Comparison of ENCODE assay signal across 9 mouse cellular contexts in the genomic region with DNA sequence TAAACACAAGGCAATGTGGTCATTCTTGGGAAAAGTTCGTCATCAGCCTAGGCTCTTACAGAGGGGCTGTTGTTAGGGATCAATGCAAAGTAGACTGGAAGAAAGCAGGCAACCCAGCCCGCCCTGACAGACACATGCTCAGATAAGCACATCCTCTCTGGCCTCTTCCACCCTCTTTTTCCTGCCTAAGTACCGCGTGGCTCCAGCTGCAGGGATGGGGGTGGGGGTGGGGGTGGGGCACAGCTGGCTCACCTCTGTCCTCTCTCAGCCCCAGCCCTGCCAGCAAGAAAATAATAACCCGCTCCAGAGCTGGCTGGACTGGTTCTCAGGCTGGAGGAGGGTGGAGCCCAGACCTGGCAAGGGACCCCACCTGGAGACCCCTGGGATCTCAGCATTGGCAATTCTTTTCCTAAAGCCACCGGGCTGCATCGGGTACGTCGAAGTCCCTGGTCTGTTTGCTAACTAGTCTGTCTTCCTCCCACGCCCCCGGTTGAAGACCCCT. TPM values are rescaled to one million over a fixed set of nuclear protein-coding genes. Genes with fewer than 3 reads are reported as not detected.
A peak's percentile ranks its signal among the peaks of the same experiment; 100 is the strongest.
DNase-seq lines count a peak whose midpoint lies in the region; ATAC-seq and TF ChIP-seq lines count a peak whose summit lies in the region.
"Had no signal": no experiment of that assay in that cellular context is flagged by ENCODE, and none has a peak within 500 bp of the region (broad histone marks: within the 10 kb centered on the region; RNA-seq: fewer than 3 reads in every experiment).

No protein-coding gene starts in this region.

- peaks cover 11% of the 10 kb centered on the region for H3K4me1 ChIP-seq in kidney, adult 2 months (ENCODE audit: control insufficient read depth, insufficient read depth, low read length)
- H3K4me1 ChIP-seq in embryonic facial prominence, embryonic 12.5 days: peaks cover 16% of the 10 kb centered on the region
- H3K4me1 ChIP-seq in hindbrain, embryonic 13.5 days (replicated peaks): peaks cover 20% of the 10 kb centered on the region

- peak overlapping the region; percentile 62 for H3K4me3 ChIP-seq in kidney, adult 2 months (ENCODE audit: insufficient read depth, low read depth, low read length)
- peak overlapping the region; percentile 54 for H3K4me3 ChIP-seq in embryonic facial prominence, embryonic 12.5 days
- peak overlapping the region; percentile 34 for H3K4me3 ChIP-seq in hindbrain, embryonic 13.5 days

- H3K36me3 ChIP-seq in kidney, adult 2 months (ENCODE audit: control insufficient read depth, insufficient read depth, low read length): no peaks in the 10 kb centered on the region
- no peaks in the 10 kb centered on the region for H3K36me3 ChIP-seq in embryonic facial prominence, embryonic 12.5 days
- H3K36me3 ChIP-seq in hindbrain, embryonic 13.5 days: no peaks in the 10 kb centered on the region

- no peak for TF ChIP-seq POLR2A in kidney, adult 2 months (IDR thresholded peaks at IDR 0.05; ENCODE audit: low read depth, low read length)

- DNase-seq in kidney, adult 2 months: peak; percentile 34
- DNase-seq in kidney, postnatal 36 days: no peak
- peak; percentile 30 for DNase-seq in lung, postnatal 10 days
- no peak for DNase-seq in frontal cortex, postnatal 36 days (ENCODE audit: low spot score in 2 of 2)
- no peak for DNase-seq in left cerebral cortex, adult 8-10 months (ENCODE audit: low spot score in 2 of 2)
- DNase-seq in ovary, postnatal 14 days (ENCODE audit: low spot score): no peak

- H3K4me2 ChIP-seq in embryonic facial prominence, embryonic 12.5 days (replicated peaks): peak overlapping the region; percentile 82
- peak overlapping the region; percentile 51 for H3K4me2 ChIP-seq in hindbrain, embryonic 13.5 days

- no peak for TF ChIP-seq CTCF in kidney, adult 2 months (conservative IDR thresholded peaks at IDR 0.05; ENCODE audit: insufficient read depth, insufficient read length, low read depth, low read length)

- H3K27ac ChIP-seq in kidney, adult 2 months (ENCODE audit: insufficient read depth, low read depth, low read length): peak overlapping the region; percentile 81
- peak overlapping the region; percentile 90 for H3K27ac ChIP-seq in embryonic facial prominence, embryonic 12.5 days
- H3K27ac ChIP-seq in hindbrain, embryonic 13.5 days: no peak overlapping the region

- H3K27me3 ChIP-seq in kidney, adult 2 months (replicated peaks; ENCODE audit: control insufficient read depth, insufficient read depth, low read length): no peaks in the 10 kb centered on the region
- no peaks in the 10 kb centered on the region for H3K27me3 ChIP-seq in embryonic facial prominence, embryonic 12.5 days
- 0 out of 2 replicates have a peak, but pooled peaks cover 13% of the 10 kb centered on the region for H3K27me3 ChIP-seq in hindbrain, embryonic 13.5 days

- H3K9me3 ChIP-seq in embryonic facial prominence, embryonic 12.5 days: no peaks in the 10 kb centered on the region
- H3K9me3 ChIP-seq in hindbrain, embryonic 13.5 days: no peaks in the 10 kb centered on the region

- 1% methylated on average over 11 of the region's 11 CpGs for WGBS in kidney, adult 2 months
- WGBS in embryonic facial prominence, embryonic 12.5 days: under 1% methylated on average over 11 of the region's 11 CpGs
- 3% methylated on average over 11 of the region's 11 CpGs for WGBS in hindbrain, embryonic 13.5 days

- peak overlapping the region; percentile 62 for H3K9ac ChIP-seq in embryonic facial prominence, embryonic 12.5 days
- peak overlapping the region; percentile 61 for H3K9ac ChIP-seq in hindbrain, embryonic 13.5 days

- peak; percentile 65; the same call in 1 of the 2 replicates for ATAC-seq in embryonic facial prominence, embryonic 12.5 days (ENCODE audit: insufficient number of reproducible peaks, insufficient read depth, low FRiP score, low TSS enrichment)
- peak; percentile 25; the same call in 1 of the 2 replicates for ATAC-seq in hindbrain, embryonic 13.5 days (ENCODE audit: low FRiP score)

RNA-seq across cellular contexts. Expression of gene Cdc42ep5, which starts 1.0 kb away (rescaled TPM):
- 23.5 and 32.1 TPM in 2 replicates for polyA plus RNA-seq in kidney, adult 2 months (2012; rRNA removed)
- 54.8 and 59.5 TPM in 2 replicates for polyA plus RNA-seq in embryonic facial prominence, embryonic 12.5 days (2016; fragmentation: Nextera tagmentation; extraction: Ambion mirVana)
- polyA plus RNA-seq in hindbrain, embryonic 13.5 days (2015; fragmentation: Nextera tagmentation; extraction: Ambion mirVana): 8.4 and 10.1 TPM in 2 replicates
- 1 to 10 TPM; 1.0 to 2.3 (median 1.6) TPM for total RNA-seq in left cerebral cortex, adult 8-10 months (2022)
- total RNA-seq: MEL had no signal

RNA-seq across cellular contexts. Expression of gene Leng9, which starts 13.4 kb away (rescaled TPM):
- polyA plus RNA-seq in kidney, adult 2 months (2012; rRNA removed): 5.3 and 6.2 TPM in 2 replicates
- 2.8 and 4.0 TPM in 2 replicates for polyA plus RNA-seq in embryonic facial prominence, embryonic 12.5 days (2016; fragmentation: Nextera tagmentation; extraction: Ambion mirVana)
- 4.7 TPM in 2 replicates for polyA plus RNA-seq in hindbrain, embryonic 13.5 days (2015; fragmentation: Nextera tagmentation; extraction: Ambion mirVana)
- total RNA-seq in left cerebral cortex, adult 8-10 months (2022): 1 to 10 TPM; 5.4 to 7.1 (median 6.5) TPM

RNA-seq across cellular contexts. Expression of gene Leng8, which starts 26.8 kb away (rescaled TPM):
- 225 and 407 TPM in 2 replicates for polyA plus RNA-seq in kidney, adult 2 months (2012; rRNA removed)
- polyA plus RNA-seq in embryonic facial prominence, embryonic 12.5 days (2016; fragmentation: Nextera tagmentation; extraction: Ambion mirVana): 80.6 and 80.7 TPM in 2 replicates
- polyA plus RNA-seq in hindbrain, embryonic 13.5 days (2015; fragmentation: Nextera tagmentation; extraction: Ambion mirVana): 77.0 and 79.4 TPM in 2 replicates
- total RNA-seq in left cerebral cortex, adult 8-10 months (2022): 100 to 1,000 TPM; 137 to 159 (median 152) TPM

RNA-seq across cellular contexts. Expression of gene Ttyh1, which starts 44.4 kb away (rescaled TPM):
- polyA plus RNA-seq in kidney, adult 2 months (2012; rRNA removed): 2.8 and 7.4 TPM in 2 replicates
- 10.8 and 16.3 TPM in 2 replicates for polyA plus RNA-seq in embryonic facial prominence, embryonic 12.5 days (2016; fragmentation: Nextera tagmentation; extraction: Ambion mirVana)
- 132 and 138 TPM in 2 replicates for polyA plus RNA-seq in hindbrain, embryonic 13.5 days (2015; fragmentation: Nextera tagmentation; extraction: Ambion mirVana)
- total RNA-seq in left cerebral cortex, adult 8-10 months (2022): 100 to 1,000 TPM; 584 to 624 (median 589) TPM

Comparison
In these comparisons a context has a peak if more than half of its experiments do, and no peak if none do; other contexts are left out.
1. DNase-seq: peak in kidney, adult 2 months (single experiment) and lung, postnatal 10 days (single experiment); none in kidney, postnatal 36 days (0 of 2), frontal cortex, postnatal 36 days (0 of 2), left cerebral cortex, adult 8-10 months (0 of 2) and ovary, postnatal 14 days (single experiment).
2. Peak in every context shown above with its lines, with median percentiles within 50 percentile points of each other: H3K4me3 ChIP-seq.